Mouse (Mus musculus) midbrain, embryonic 13.5 days (tissue): Measurements from ENCODE around the gene Hoxc6. TPM values are rescaled to one million over a fixed set of nuclear protein-coding genes. Genes with fewer than 3 reads are reported as not detected.

ENCODE experiments used
- ATAC-seq: fragments of 200-750 bp; cut with Nextera tagmentation; 2 replicates; pipeline ENCODE4 v1.8.0; 2017; ENCODE audit warnings: mild to moderate bottlenecking, moderate TSS enrichment, moderate library complexity
- H3K27ac ChIP-seq: fragments of 300-500 bp; sonication (generic); 2 replicates; pipeline ENCODE4 v1.5.1; 2015; ENCODE audit warnings: inconsistent platforms, mild to moderate bottlenecking, moderate library complexity
- H3K27me3 ChIP-seq: fragments of 300-500 bp; sonication (generic); 2 replicates; pipeline ENCODE4 v1.6.1; 2015; ENCODE audit warnings: mild to moderate bottlenecking, inconsistent platforms
- H3K36me3 ChIP-seq: fragments of 300-500 bp; sonication (generic); 2 replicates; pipeline ENCODE4 v1.6.1; 2015; ENCODE audit warnings: mild to moderate bottlenecking, inconsistent platforms
- H3K4me1 ChIP-seq: fragments of 300-500 bp; sonication (generic); replicated peaks from 2 replicates; pipeline ENCODE4 v1.6.1; 2015; ENCODE audit warnings: inconsistent platforms
- H3K4me2 ChIP-seq: fragments of 300-500 bp; sonication (generic); replicated peaks from 2 replicates; pipeline ENCODE4 v1.6.1; 2015; ENCODE audit warnings: moderate library complexity, mild to moderate bottlenecking, inconsistent platforms
- H3K4me3 ChIP-seq: fragments of 300-500 bp; sonication (generic); replicated peaks from 2 replicates; pipeline ENCODE4 v1.5.1; 2015; ENCODE audit warnings: mild to moderate bottlenecking, inconsistent platforms
- H3K9ac ChIP-seq: fragments of 300-500 bp; sonication (generic); replicated peaks from 2 replicates; pipeline ENCODE4 v1.6.1; 2015; ENCODE audit warnings: mild to moderate bottlenecking, inconsistent platforms
- H3K9me3 ChIP-seq: fragments of 300-500 bp; sonication (generic); 2 replicates; pipeline ENCODE4 v1.6.1; 2016; ENCODE audit warnings: mild to moderate bottlenecking, inconsistent platforms
- WGBS: fragments of 180-500 bp; shearing (Covaris S2); methylation state at CpG from one replicate; pipeline ENCODE4 v1.1.7; 2015; 5-methylcytosine and 5-hydroxymethylcytosine counted together
- polyA plus RNA-seq: library from polyadenylated mRNA; unstranded; fragments of >200 nt; fragmentation: Nextera tagmentation; extraction: Ambion mirVana; gene quantifications from 2 replicates; pipeline ENCODE4 v1.2.1, GENCODE M21; 2015

The Hoxc6 gene
- polyA plus RNA-seq, 1 experiment from 2014 or later: not detected

DNA sequence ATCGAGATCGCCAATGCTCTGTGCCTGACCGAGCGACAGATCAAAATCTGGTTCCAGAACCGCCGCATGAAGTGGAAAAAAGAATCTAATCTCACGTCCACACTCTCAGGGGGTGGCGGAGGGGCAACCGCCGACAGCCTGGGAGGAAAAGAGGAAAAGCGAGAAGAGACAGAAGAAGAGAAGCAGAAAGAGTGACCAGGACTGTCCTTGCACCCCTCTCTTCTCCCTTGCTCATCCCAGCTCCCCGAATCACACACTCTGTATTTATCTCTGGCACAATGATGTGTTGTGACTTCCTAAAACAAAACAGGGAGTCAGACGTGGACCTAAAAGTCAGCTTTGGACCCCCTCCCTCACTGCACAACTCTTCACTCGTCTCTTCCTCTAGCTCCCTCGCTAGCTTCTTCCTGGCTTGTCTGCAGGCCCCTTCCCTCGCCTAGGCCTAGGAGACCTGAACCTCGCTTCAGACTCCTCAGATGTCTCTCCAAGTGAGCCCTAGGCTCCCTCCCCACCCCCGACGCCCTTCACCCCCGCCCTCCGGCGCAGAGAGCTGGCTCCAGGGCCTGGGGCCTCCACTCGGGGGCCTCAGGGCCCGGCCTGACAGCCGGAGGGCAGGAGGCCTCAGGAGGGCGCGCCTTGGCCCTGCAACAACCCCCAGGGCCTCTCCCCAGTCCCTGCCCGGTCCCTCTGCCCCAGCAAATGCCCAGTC is 12.9 kb downstream of the Hoxc6 start:
- Histone ChIP-seq H3K27ac (no peak overlapping the region), H3K9me3 (no peaks in the 10 kb centered on the region), H3K4me2 (no peak overlapping the region), H3K36me3 (no peaks in the 10 kb centered on the region), H3K4me1 (peaks cover 7% of the 10 kb centered on the region; the same call in 1 of the 2 replicates), H3K4me3 (no peak overlapping the region), H3K9ac (no peak overlapping the region), H3K27me3 (peaks cover 99% of the 10 kb centered on the region)
- ATAC-seq: no peak
- under 1% methylated on average over 28 of the region's 28 CpGs for WGBS

DNA sequence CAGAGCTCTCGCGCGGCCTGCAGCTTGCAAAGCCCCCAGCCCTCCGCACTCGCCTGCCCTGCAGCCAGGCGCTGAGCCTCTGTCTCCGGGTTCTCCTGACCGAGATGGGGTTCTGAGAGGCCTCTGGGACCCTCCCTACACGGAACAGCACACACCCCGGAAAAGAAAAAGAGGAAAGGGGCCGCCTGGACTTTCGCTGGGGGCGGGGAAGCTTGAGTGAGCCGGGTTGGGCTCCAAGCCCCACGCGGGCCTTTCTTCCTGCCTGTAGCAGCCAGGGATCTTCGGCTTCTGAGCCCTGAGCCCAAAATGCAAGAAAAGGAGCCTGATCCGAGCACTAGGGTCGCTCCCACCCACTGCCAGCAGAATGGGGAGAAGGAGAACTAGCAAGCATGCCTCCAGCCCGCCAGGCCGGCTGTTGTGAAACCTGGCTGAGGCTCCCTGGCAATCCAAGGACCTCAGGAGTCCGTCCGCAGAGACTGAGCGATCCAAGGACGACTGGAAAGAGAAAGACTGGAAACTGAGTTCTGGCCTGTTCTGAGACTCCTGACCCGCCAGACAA is 13.9 kb downstream of the Hoxc6 start:
- H3K9me3 ChIP-seq: no peaks in the 10 kb centered on the region
- no peak overlapping the region for H3K4me2 ChIP-seq
- WGBS: 1% methylated on average over 26 of the region's 26 CpGs
- H3K27me3 ChIP-seq: peaks cover 99% of the 10 kb centered on the region
- H3K4me3 ChIP-seq: no peak overlapping the region
- H3K36me3 ChIP-seq: no peaks in the 10 kb centered on the region
- no peak overlapping the region for H3K9ac ChIP-seq
- ATAC-seq: no peak
- no peak overlapping the region for H3K27ac ChIP-seq
- H3K4me1 ChIP-seq: peaks cover 7% of the 10 kb centered on the region; the same call in 1 of the 2 replicates

DNA sequence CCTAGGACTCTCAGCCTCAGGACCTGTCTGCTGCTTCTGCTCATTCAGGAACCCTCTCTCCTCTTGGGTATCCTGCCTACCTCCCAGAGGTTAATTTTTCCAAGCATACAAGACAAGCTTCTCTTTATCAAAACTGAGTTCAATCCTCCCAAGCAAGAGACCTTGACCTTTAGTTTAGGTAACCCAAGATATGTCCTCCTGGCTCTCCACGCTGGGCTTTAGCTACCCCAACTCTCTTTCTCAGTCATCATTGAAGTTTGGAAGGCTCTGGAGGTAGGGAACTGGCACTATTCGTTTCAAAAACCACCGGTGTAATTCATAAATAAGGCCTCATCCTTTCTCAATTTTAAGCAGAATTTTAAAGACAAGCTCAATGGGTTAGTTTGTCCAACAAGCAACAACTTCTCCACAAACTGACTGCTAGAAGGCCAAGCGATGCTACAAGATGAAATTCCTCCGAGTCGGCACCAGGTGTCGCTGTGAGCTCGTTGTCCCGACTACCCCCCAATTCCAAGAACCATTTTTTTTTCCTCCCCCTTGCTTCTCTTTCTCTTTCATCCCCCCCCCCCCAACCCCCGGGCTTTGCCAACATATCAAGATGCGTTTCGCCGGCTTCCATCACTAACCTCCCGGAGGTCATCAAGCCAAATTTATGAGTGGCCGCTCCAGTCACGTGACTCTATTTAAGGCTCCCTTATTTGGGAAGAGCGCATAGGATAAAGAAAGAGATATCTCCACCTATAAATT is 15.4 kb downstream of the Hoxc6 start:
- ATAC-seq: no peak
- Histone ChIP-seq H3K27me3 (peaks cover 99% of the 10 kb centered on the region), H3K27ac (no peak overlapping the region), H3K4me2 (0 out of 2 replicates have a peak overlapping the region, but pooled peaks have one; percentile 13), H3K9ac (no peak overlapping the region), H3K4me3 (no peak overlapping the region), H3K4me1 (peaks cover 7% of the 10 kb centered on the region; the same call in 1 of the 2 replicates), H3K36me3 (no peaks in the 10 kb centered on the region), H3K9me3 (no peaks in the 10 kb centered on the region)
- WGBS: 3% methylated on average over 17 of the region's 17 CpGs

DNA sequence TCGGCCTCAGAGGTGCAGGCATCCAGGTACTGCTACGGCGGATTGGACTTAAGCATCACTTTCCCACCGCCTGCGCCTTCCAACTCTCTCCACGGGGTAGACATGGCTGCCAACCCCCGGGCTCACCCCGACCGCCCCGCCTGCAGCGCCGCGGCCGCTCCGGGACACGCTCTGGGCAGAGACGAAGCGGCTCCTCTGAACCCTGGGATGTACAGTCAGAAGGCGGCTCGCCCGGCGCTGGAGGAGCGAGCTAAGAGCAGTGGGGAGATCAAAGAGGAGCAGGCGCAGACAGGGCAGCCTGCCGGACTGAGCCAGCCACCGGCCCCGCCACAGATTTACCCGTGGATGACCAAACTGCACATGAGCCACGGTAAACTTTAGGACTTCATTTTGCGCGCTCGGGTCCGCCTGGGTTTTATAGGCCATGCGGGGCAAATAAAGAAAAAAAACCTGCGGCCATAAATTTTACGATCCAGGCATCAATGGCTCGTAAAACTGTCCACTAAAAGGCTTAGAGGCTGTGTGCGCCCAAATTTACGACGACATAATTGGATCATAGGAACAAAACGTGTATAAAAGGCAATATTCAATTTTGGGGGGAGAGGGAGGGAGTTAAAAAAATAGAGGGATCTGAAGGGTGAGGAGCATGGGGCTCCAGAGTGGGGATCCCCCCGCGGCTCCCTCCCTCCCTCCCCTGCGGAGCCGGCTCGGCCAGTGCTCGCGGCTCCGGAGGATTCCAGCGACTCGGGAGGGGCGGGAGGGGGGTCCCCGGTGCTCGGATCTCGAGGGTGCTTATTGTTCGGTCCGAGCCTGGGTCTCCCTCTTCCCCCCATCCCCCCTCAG is 16.3 kb downstream of the Hoxc6 start:
- peaks cover 7% of the 10 kb centered on the region; the same call in 1 of the 2 replicates for H3K4me1 ChIP-seq
- H3K27me3 ChIP-seq: peaks cover 99% of the 10 kb centered on the region
- peak; percentile 50; the same call in 1 of the 2 replicates for ATAC-seq
- H3K9ac ChIP-seq: no peak overlapping the region
- no peaks in the 10 kb centered on the region for H3K9me3 ChIP-seq
- peak overlapping the region; percentile 9; the same call in 1 of the 2 replicates for H3K4me3 ChIP-seq
- H3K36me3 ChIP-seq: no peaks in the 10 kb centered on the region
- 0 out of 2 replicates have a peak overlapping the region, but pooled peaks have one; percentile 13 for H3K4me2 ChIP-seq
- H3K27ac ChIP-seq: no peak overlapping the region
- WGBS: under 1% methylated on average over 54 of the region's 57 CpGs

DNA sequence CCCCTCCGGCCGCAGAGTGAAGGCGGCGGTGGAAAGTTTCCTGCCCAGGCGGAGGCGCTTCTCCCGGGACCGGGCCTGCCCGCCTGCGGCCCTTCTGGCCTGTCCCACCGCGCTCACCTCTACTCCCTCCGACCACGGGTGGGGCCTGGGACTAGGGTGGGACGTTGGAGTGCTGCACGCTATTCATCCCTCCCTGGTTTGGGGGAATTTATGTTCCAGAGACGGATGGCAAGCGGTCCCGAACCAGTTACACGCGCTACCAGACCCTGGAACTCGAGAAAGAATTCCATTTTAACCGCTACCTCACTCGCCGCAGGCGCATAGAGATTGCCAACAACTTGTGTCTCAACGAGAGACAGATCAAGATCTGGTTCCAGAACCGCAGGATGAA is 16.9 kb downstream of the Hoxc6 start:
- Histone ChIP-seq H3K36me3 (no peaks in the 10 kb centered on the region), H3K4me3 (no peak overlapping the region), H3K9ac (no peak overlapping the region), H3K27me3 (peaks cover 99% of the 10 kb centered on the region), H3K27ac (no peak overlapping the region), H3K4me1 (peaks cover 7% of the 10 kb centered on the region; the same call in 1 of the 2 replicates), H3K4me2 (no peak overlapping the region), H3K9me3 (no peaks in the 10 kb centered on the region)
- under 1% methylated on average over 28 of the region's 28 CpGs for WGBS
- ATAC-seq: no peak

DNA sequence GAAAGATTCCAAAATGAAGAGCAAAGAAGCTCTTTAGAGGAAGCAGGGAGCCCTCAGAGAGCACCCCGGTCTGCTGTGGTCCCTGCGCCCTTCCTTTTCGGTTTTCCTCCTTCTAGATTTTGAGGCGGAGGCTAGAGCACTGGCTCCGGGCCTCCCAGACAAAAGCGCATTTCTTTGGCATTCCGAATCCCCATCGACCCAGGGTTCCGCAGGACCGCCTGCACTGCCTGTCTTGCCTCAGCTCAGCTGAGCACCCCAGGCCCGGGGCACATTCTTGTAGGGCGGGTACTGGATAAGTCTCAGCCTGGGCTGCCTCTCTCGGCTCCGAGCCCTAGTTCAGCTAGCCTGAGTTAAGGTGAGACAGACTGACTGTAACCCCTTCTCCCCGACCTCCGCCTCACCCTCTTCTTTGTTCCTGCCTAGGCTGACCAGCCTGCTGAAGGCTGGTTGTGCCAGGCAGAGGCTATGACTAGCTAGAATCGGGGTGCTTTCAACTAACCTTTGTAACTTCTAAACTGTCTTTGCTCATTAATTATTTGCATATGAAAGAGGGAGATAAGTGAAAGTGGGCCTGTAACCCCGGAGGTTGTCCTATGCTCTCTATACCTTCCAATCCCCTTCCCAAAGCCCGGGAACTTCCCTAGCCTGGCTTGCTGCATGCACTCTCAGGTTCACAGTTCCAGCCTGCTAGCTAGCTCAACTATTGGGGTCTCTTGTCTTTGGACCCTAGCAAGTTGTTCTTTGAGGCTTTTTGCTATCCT is 17.5 kb downstream of the Hoxc6 start:
- no peak overlapping the region for H3K9ac ChIP-seq
- no peak overlapping the region for H3K4me3 ChIP-seq
- peaks cover 99% of the 10 kb centered on the region for H3K27me3 ChIP-seq
- peaks cover 7% of the 10 kb centered on the region; the same call in 1 of the 2 replicates for H3K4me1 ChIP-seq
- no peaks in the 10 kb centered on the region for H3K36me3 ChIP-seq
- no peak for ATAC-seq
- no peak overlapping the region for H3K4me2 ChIP-seq
- no peak overlapping the region for H3K27ac ChIP-seq
- under 1% methylated on average over 19 of the region's 19 CpGs for WGBS
- no peaks in the 10 kb centered on the region for H3K9me3 ChIP-seq

DNA sequence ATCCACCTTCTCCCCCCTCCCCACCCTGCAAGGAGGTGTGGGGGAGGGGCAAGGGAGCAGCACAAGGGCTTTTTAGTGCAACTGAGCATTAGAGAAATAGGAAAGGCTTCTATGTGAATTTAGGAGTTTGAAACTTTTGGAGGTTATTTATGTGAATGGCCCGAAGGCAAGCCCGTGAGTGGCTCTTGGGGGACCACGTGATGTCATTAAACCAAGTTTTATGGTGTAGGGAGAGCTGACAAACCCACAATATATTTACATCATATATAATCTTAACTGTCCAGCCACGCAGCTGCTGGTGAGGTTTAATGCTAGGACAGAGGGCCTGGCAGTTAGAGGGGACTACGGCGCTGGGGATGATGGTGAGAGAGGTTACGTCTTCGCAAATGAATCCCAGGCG is 20.6 kb downstream of the Hoxc6 start, which contains the start of gene Hoxc4:
Gene Hoxc4, plus strand, starts transcription at position 299 of the 400 bp plus-strand sequence.
- Histone ChIP-seq H3K4me2 (no peak within 1 kb of the TSS), H3K27me3 (peaks cover 100% of the 10 kb centered on the region)
- 3% methylated on average over 9 of the region's 9 CpGs for WGBS

DNA sequence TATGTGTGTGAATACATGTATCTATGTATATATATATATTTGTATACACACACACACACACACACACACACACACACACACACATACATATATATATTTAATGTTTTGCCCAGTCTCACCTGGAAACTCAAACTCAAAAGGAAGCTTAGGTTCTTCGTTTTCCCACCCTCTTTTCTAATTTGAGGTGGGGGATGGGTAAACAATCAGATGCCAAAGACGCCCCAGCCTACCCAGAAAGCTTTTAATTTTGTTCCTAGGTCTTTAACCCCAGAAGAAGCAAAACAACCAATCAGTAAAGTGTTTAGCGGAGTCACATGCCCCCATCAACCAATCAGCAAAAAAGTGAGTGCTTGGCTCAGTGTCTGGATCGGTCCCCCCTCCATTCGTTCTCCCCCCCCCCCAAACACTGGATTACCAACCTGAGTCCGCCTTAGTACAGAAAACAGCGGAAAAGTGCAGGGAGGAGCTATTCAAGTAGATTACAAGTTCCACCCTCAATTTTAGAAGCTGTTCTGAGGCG is 22.9 kb downstream of the Hoxc6 start:
- Histone ChIP-seq H3K27ac (no peak overlapping the region), H3K4me2 (no peak overlapping the region), H3K9me3 (no peaks in the 10 kb centered on the region), H3K36me3 (no peaks in the 10 kb centered on the region), H3K4me3 (no peak overlapping the region), H3K9ac (no peak overlapping the region), H3K27me3 (peaks cover 100% of the 10 kb centered on the region), H3K4me1 (no peaks in the 10 kb centered on the region)
- WGBS: 2% methylated on average over 8 of the region's 8 CpGs
- no peak for ATAC-seq

More for the DNA sequence above, 20.6 kb downstream of the Hoxc6 start, which contains the start of gene Hoxc4:
- ATAC-seq: no peak
- H3K9me3 ChIP-seq: no peaks in the 10 kb centered on the region
- H3K36me3 ChIP-seq: no peaks in the 10 kb centered on the region
- peaks cover 7% of the 10 kb centered on the region; the same call in 1 of the 2 replicates for H3K4me1 ChIP-seq
- no peak within 1 kb of the TSS for H3K9ac ChIP-seq
- no peak within 1 kb of the TSS for H3K27ac ChIP-seq
- no peak within 1 kb of the TSS for H3K4me3 ChIP-seq

DNA sequence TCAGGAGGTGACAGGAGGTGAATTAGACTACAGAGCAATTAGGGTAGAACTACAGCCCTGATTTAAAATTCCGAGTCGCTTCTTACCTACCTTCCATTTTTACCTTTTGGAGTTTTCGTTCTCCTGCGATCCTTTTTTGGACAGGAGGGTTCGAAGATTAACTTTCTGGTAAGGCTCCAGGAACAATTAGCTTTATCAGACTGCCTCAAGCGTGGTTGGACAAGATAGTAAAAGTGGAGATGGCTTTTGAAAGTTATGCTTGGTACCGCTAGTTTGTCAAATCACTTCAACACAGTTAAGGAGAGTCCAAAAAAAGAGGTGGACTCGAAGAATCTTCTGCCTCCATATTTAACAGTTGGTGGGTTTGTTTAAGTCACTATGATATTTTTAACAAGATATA is 23.5 kb downstream of the Hoxc6 start:
- H3K4me1 ChIP-seq: no peaks in the 10 kb centered on the region
- H3K9me3 ChIP-seq: no peaks in the 10 kb centered on the region
- no peak overlapping the region for H3K9ac ChIP-seq
- no peak overlapping the region for H3K4me3 ChIP-seq
- peaks cover 100% of the 10 kb centered on the region for H3K27me3 ChIP-seq
- no peak for ATAC-seq
- WGBS: 9% methylated on average over 8 of the region's 8 CpGs
- no peak overlapping the region for H3K27ac ChIP-seq
- H3K36me3 ChIP-seq: no peaks in the 10 kb centered on the region
- H3K4me2 ChIP-seq: no peak overlapping the region

DNA sequence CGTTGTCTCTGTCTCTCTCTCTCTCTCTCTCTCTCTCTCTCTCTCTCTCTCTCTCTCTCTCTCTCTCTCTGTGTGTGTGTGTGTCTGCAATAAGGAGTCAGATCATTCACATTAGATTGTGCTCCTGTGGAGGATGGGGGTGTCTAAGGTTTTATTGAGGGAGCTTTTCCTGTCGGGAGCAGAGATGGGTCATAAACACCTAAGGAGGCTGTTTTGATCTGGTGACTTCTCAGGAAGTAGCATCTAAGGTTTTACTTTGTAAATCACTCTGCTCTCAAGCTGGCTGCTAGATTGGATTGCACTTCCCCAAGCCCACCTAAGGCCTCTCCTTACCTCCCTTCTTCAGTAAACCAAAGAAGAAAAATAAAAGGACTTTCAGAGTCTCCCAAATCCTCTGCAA is 26.1 kb downstream of the Hoxc6 start:
- no peak overlapping the region for H3K9ac ChIP-seq
- 4% methylated on average over 2 of the region's 2 CpGs for WGBS
- H3K9me3 ChIP-seq: no peaks in the 10 kb centered on the region
- H3K4me2 ChIP-seq: no peak overlapping the region
- no peak overlapping the region for H3K4me3 ChIP-seq
- H3K36me3 ChIP-seq: no peaks in the 10 kb centered on the region
- no peaks in the 10 kb centered on the region for H3K4me1 ChIP-seq
- no peak for ATAC-seq
- H3K27ac ChIP-seq: no peak overlapping the region
- H3K27me3 ChIP-seq: peaks cover 100% of the 10 kb centered on the region
